Mouse (Mus musculus): ENCODE measurements around the gene Magi2. TPM values are rescaled to one million over a fixed set of nuclear protein-coding genes. Genes with fewer than 3 reads are reported as not detected.
"Not testable (repeated sequence)": the region's sequence is repeated elsewhere in the genome, so short reads cannot be mapped to it uniquely, and the experiment has no call there.

Gene Magi2
- total RNA-seq, 2 experiments from 2014 or later: 6.6 TPM

DNA sequence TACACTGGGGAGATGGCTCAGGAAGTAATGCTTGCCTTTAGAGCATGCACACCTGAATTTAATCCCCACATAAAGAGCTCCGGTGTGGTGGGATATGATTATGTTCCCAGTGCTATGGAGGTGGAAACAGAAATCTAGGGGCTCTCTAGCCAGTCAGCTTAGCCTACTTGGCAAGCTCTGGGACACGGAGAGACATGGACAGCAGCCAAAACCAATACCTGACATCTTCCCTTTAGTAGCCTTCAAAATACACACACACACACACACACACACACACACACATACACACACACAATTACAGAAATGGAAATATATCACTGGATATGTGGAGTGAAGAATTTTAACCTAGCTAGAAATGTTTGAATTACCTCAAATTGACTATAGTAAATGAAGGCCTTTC is 1265.1 kb downstream of the Magi2 start:
- no peak for DNase-seq (ENCODE audit: low spot score in 2 of 2)

- DNase-seq (ENCODE audit: low spot score in 2 of 2): no peak
These were observed 1265.8 kb downstream of the Magi2 start for GRCm38 (mm10) chr5:20492679-20493078.

DNA sequence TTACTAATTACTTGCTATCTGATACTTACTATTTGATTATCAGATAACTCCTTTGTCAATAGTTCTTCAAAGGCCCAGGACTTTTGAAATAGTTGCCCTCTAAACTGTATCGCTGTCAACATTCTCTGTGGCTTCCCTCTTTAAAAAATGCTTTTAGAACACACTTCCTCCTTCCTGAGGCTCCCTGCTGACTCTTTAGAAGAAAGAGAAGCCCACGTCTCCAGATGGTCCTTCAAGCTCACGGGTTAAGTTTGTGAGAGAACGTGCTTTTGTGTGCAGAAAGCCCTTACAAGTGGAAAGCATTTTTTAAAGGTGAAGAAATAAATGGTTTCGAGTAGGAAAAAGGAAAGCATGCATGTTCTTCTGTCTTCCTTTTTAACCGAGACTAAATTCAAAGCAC is 1267.2 kb downstream of the Magi2 start:
- DNase-seq (ENCODE audit: low spot score in 2 of 2): no peak

DNA sequence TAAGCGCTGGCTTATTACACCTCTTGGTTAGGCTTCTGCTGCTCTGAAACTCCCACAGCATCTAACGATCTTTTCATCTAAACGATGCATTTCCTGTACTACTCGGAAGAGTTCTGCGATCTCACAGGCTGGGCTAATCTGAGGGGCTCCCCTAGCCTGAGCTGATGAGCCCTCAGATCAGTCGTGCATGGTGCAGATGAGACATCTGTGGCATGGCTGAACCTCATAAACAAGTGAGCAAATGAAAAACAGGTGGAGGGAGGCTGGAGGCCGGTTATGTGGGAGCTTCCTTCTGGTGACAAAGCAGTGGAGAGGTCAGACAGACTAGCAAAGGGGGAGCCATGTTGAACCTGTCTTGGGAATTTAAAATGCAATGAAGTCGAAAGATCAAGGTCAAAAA is 1270.1 kb downstream of the Magi2 start:
- DNase-seq (ENCODE audit: low spot score in 2 of 2): no peak

DNA sequence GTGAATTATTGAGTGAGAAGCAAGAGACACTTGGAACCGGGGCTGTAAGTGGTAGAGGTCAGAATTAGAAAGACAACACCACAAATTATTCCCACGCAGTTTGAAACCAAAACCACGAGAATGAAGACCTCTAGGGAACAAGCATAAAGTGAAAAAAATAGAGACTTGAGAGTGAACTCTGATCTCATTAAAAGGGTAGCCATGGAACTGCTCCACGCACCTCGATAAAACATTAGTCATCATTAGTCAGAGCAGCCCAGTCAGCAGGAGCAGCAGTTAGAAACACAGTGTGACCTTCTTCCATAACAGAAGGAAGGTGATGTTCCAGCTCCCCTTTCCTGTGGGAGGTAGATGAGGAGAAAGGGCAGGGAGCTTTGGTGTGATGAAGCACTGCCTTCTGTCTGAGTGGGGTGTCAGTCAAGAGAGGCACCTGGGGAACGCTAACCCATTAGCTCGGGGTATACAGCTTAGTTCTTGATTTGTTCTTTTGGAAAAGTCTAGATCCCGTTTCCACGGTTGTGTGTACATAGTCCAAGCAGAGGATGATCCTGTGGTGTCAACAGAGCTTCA is 1272.3 kb downstream of the Magi2 start:
- no peak for DNase-seq (ENCODE audit: low spot score in 2 of 2)

- no peak for DNase-seq (ENCODE audit: low spot score in 2 of 2)
These were observed 1281.8 kb downstream of the Magi2 start for GRCm38 (mm10) chr5:20508609-20509008.

DNA sequence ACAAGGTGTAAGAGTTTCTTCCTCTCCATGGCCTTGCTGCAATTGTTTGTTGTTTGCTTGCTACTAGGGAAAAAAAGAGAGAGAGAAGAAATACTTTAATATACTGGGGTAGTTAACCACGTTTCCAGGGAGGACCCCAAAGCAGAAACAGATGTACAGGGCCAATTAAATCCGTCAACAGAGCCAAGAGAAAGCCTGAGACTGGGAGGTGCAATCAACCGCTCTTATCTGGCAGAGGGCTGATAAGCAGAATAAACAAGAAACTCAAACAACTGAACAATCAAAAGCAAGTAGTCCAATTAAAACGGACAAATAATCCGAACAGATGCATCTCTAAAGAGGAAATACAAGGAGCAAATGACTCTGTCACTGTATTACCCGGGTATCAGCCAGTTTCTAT is 1282.8 kb downstream of the Magi2 start:
- DNase-seq (ENCODE audit: low spot score in 2 of 2): no peak

DNA sequence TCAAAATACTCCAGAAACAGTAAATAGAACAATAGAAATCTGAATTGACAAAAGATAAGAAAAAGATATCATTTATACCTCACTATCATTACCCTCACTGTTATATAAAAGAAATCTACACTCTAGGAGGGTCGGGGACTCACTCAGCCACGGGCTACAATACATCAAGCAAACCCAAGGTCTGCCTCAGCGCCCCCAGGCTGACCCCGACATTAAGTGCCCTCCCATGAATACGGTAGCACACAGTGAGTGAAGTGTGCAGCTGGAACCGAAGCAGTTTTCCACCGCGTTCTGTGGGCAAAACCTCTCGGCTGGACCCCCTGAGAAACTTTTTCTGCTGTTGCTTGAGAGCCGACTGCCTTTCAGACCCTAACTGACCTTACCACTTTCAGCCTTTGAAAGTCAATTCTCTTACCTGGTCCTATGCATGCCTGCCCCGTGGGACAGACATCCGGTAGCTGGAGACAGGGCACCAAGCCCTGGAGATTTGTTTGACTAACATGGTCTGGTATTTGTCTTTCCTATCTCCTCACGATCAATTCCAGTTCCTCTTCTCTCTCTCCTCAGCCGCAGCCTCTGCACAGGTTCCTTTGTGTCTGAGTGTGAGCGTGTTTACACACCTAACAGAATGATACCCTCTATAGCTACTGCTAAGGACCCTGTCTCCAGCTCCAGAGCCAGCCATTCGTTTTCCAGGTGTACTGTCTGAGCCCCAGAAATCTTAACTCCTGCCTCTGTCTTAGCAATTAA is 1285.7 kb downstream of the Magi2 start:
- no peak for DNase-seq (ENCODE audit: low spot score in 2 of 2)

- no peak for DNase-seq (ENCODE audit: low spot score in 2 of 2)
These were observed 1294.8 kb downstream of the Magi2 start for GRCm38 (mm10) chr5:20521639-20522038.

- no peak for DNase-seq (ENCODE audit: low spot score in 2 of 2)
These were observed 1295.2 kb downstream of the Magi2 start for GRCm38 (mm10) chr5:20522047-20522446.

- DNase-seq (ENCODE audit: low spot score in 2 of 2): no peak
These were observed 1296.9 kb downstream of the Magi2 start for GRCm38 (mm10) chr5:20523776-20524175.

GRCm38 (mm10) chr5:20526588-20526987 is 1299.8 kb downstream of the Magi2 start:
- DNase-seq (ENCODE audit: low spot score in 2 of 2): not testable (repeated sequence)

GRCm38 (mm10) chr5:20536544-20536943 is 1309.7 kb downstream of the Magi2 start:
- no peak for DNase-seq (ENCODE audit: low spot score in 2 of 2)

GRCm38 (mm10) chr5:20537369-20538022 is 1310.7 kb downstream of the Magi2 start:
- DNase-seq (ENCODE audit: low spot score in 2 of 2): no peak

DNA sequence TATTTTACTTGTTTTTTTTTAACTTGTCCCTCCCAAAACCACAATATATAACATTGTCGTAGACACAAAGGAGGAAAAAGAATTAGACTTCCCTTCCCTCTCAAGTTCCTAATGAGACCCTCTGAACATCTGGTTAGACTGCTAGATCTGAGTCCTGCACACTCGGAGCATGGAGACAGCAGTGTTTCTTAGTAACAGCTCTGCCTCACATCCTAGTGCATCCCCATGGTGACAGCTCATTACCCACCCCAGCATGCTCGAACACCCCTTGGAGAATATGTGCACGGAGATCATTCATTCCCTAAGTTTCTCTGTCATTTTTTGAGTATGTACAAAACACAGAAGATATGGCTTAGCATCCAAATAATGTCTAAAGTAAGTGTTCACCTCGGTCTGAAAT is 1317.5 kb downstream of the Magi2 start:
- DNase-seq (ENCODE audit: low spot score in 2 of 2): no peak

GRCm38 (mm10) chr5:20559378-20559777 is 1332.5 kb downstream of the Magi2 start:
- DNase-seq (ENCODE audit: low spot score in 2 of 2): no peak

GRCm38 (mm10) chr5:20559821-20560220 is 1333.0 kb downstream of the Magi2 start:
- DNase-seq (ENCODE audit: low spot score in 2 of 2): no peak

GRCm38 (mm10) chr5:20568421-20568820 is 1341.6 kb downstream of the Magi2 start:
- DNase-seq (ENCODE audit: low spot score in 2 of 2): no peak

GRCm38 (mm10) chr5:20568966-20569365 is 1342.1 kb downstream of the Magi2 start:
- DNase-seq (ENCODE audit: low spot score in 2 of 2): no peak

DNA sequence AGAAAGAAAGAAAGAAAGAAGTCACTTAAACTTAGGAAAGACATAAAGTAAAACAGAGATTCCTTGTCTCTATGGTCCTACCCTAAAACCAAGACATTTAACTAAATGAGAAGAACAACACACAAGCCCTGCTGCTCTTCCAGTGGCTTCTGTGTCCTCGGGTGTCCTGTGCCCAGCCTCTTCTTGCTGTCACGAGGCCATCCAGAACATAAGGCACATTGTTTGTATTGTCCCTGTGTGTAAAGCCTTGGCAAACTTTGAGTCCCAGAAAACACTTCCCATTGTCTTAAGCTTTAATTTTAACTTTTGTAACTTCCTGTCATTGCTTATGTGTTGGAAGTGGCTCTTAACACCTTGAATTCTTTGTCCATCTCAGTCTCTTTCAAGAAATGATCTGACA is 1348.0 kb downstream of the Magi2 start:
- no peak for DNase-seq (ENCODE audit: low spot score in 2 of 2)

DNA sequence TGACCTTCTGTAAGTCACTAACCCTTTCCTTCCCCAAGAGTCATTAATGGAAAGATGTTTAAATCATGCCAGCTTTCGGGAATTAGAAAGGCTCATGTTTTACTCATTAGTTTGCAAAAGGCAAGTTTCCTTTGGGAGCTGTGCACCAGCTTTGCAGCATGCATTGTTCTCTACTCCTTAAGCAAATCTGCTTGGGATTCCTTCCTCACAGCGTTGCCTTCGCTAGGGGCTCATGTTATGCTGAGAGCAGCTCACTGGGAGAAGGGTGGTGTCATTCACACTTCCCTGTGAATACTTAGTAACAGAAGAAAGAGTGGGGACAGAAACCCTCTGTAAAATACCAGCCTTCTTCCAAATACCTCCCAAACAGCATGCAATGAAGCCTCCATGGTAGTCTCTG is 1349.0 kb downstream of the Magi2 start:
- no peak for DNase-seq (ENCODE audit: low spot score in 2 of 2)

- no peak for DNase-seq (ENCODE audit: low spot score in 2 of 2)
These were observed 1349.4 kb downstream of the Magi2 start for GRCm38 (mm10) chr5:20576266-20576665.

- no peak for DNase-seq (ENCODE audit: low spot score in 2 of 2)
These were observed 1351.8 kb downstream of the Magi2 start for GRCm38 (mm10) chr5:20578666-20579065.

Data from gastrocnemius, postnatal 4 days (tissue).